Mouse (Mus musculus) CH12.LX (cell line): Measurements from ENCODE around the gene Akt2.

Experiments
- CHD2 ChIP-seq: IDR thresholded peaks from 2 replicates; pipeline ENCODE4 v1.6.1; 2011; ENCODE audit warnings: low read length, improper control_type of control experiment
- E2F4 ChIP-seq: IDR thresholded peaks from 2 replicates; pipeline ENCODE4 v1.6.1; 2011; ENCODE audit warnings: low read depth, low read length, improper control_type of control experiment; ENCODE audit not compliant: insufficient replicate concordance
- MAFK ChIP-seq: IDR thresholded peaks from 2 replicates; pipeline ENCODE4 v1.6.1; 2011; ENCODE audit warnings: low read length, improper control_type of control experiment; ENCODE audit not compliant: insufficient replicate concordance
- POLR2A ChIP-seq: IDR thresholded peaks from 2 replicates; pipeline ENCODE4 v1.6.1; 2011; ENCODE audit warnings: low read depth, mild to moderate bottlenecking, improper control_type of control experiment, low read length
- TBP ChIP-seq: conservative IDR thresholded peaks from 2 replicates; pipeline ENCODE4 v1.6.1; 2011; ENCODE audit warnings: low read depth, low read length, improper control_type of control experiment
- USF1 ChIP-seq: IDR thresholded peaks from 2 replicates; pipeline ENCODE4 v1.6.1; 2014; ENCODE audit warnings: low read depth, mild to moderate bottlenecking, inconsistent platforms, low read length, improper control_type of control experiment
- ZKSCAN1 ChIP-seq: IDR thresholded peaks from 2 replicates; pipeline ENCODE4 v1.6.1; 2012; ENCODE audit warnings: low read depth, inconsistent platforms, low read length, improper control_type of control experiment, borderline replicate concordance
- ZMIZ1 ChIP-seq: IDR thresholded peaks from 2 replicates; pipeline ENCODE4 v1.6.1; 2012; ENCODE audit warnings: low read depth, mild to moderate bottlenecking, inconsistent platforms, low read length, improper control_type of control experiment
- ZNF384 ChIP-seq: IDR thresholded peaks from 2 replicates; pipeline ENCODE4 v1.6.1; 2012; ENCODE audit warnings: low read depth, low read length, improper control_type of control experiment, inconsistent platforms

DNA sequence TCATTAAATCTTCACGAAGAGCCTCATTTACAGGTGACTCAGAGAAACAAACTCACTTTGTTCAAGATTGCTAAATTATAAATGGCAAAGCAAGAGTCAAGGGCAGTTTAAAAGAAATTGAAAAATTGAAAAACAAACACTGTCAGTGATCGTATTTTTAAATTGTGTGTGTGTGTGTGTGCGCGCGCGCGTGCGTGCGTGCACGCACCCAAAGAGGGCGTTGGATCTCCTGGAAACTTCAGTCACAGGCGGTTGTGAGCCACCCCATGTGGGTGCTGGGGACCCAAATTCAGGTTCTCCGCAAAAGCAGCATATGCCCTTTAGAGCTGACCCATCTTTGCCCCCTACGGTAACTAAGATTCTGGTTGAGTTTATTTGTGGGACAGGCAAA, 83.9 kb downstream of the Akt2 start:
- TF ChIP-seq USF1, result no peak
- TF ChIP-seq ZNF384, result no peak
- TF ChIP-seq ZKSCAN1, result no peak
- no peak for TF ChIP-seq ZMIZ1
- TF ChIP-seq CHD2, result no peak
- TF ChIP-seq E2F4, result no peak
- no peak for TF ChIP-seq POLR2A
- no peak for TF ChIP-seq TBP
- TF ChIP-seq MAFK, result no peak
